Mouse (Mus musculus): ENCODE data around the gene Nup160. TPM values are rescaled to one million over a fixed set of nuclear protein-coding genes. Genes with fewer than 3 reads are reported as not detected.

Nup160 gene
- 13.7 and 14.1 TPM in 2 replicates for polyA plus RNA-seq (2012; rRNA removed)

DNA sequence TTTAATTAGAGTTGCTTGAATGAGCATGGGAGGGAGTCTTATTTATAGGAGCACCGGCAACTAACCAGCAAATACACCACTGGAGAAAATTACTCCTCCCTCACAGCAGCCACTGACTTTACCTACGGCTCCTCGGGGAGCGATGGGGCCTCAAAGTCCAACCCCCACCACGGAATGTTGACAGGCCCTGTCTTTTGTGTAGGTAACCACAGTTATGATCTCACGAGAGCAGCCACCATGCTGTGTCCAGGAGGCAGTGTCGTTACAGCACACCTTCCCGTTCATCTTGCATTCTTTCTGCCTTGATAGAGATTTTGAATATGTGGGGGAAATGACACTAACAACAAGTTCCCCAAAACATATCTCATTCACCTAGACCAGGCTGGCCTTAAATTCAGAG lies at the start of gene Nup160:
Nup160 (plus strand) TSS at position 209 of the 400 bp plus-strand sequence.
- DNase-seq (ENCODE audit: extremely low spot score in 1 of 2, low spot score in 1 of 2): no peak

DNA sequence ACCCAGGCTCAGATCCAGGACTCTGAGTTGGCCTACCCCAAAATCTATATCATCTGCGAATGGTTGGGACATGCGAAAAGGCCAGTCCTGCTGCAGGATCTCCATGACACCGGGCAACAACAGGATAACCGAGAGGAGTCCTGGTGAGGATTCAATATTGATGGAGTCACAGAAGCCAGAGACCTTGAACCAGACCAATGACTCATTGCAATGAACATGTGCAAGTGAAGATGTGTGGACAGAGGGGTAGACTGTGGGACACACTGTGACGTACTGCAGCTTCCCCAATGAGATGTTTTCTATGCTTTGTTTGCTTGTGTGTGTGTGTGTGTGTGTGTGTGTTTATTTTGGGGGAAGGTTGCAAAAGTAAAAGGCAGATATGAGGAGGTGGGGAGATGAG lies 48.8 kb upstream of the Nup160 start:
- DNase-seq (ENCODE audit: extremely low spot score in 1 of 2, low spot score in 1 of 2): no peak

DNA sequence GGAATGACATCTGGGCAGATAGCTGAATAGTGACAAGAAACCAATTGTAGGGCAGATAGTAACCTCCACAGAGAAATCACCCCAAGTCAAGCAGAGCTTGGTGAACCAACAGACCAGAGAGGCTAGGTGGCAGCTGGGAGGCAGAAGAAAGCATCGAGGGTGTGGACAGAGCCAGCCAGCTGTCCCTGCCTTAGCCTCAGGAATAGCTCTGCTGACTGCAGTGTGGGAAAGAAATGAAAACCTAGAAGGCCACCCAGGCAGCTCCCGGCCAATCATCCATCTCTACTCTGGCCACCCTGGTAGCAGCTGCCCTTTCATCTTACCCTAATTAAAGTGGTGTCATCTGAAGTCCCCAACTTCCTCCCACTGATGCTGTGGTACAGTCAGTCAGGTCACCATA lies 47.5 kb upstream of the Nup160 start:
- no peak for DNase-seq (ENCODE audit: extremely low spot score in 1 of 2, low spot score in 1 of 2)

DNA sequence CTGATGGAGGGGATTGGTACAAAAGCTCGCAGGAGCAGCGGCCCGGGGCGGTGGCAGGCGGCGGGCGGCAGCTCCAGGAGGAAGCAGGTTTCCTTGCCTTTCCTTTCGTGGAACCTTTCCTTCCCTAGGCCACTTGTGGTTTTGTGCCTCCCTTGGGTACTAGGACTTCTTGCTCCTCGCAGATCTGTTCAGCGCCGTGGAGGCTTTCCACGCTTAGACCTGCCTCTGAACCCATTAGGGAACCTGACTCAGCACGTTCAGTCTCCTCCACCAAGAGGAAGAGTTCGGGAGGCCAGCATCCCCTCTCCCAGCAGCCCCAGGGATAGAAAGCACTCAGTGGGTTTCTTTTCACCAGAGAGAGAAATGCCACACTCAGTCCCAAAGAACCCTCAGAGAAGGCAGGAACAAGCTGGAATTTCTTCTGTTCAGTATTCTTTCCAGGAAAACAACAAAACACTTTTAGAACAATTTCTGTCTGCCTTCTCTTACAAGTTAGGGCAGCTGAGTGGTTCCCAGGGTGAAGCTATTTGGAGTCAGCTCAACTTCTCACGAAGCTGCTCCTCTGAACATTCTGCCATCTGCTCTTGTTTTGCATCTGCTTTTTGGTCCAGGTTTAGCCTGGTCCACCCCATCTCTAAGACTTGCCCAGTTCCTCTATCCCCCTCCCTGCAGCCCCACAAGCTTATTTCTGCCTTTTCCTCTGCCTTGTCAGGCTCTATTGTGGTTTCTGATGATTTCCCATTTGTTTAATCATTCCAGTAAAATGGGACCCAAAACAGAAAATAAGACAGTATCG lies 44.9 kb upstream of the Nup160 start:
- DNase-seq (ENCODE audit: extremely low spot score in 1 of 2, low spot score in 1 of 2): no peak

DNA sequence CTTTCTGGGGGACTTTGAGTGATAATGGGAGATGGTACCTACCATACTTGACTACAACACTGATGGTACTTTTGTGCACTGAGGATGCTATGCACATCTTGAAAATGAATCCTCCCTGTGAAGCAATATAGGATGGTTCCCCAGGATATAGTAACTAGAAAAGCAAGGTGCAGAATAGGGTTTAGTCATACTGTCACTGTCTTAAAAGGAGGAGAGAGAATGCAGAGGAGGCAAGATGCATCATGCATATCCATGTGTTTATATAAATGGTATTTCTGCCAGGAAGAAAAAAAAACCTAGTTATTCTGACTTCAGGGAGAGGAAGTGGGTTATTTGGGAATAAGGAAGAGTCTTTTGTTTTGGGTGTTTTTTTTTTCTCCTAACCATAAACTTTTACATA lies 42.3 kb upstream of the Nup160 start:
- DNase-seq (ENCODE audit: extremely low spot score in 1 of 2, low spot score in 1 of 2): peak in 1 of 2 experiments; percentile 49

DNA sequence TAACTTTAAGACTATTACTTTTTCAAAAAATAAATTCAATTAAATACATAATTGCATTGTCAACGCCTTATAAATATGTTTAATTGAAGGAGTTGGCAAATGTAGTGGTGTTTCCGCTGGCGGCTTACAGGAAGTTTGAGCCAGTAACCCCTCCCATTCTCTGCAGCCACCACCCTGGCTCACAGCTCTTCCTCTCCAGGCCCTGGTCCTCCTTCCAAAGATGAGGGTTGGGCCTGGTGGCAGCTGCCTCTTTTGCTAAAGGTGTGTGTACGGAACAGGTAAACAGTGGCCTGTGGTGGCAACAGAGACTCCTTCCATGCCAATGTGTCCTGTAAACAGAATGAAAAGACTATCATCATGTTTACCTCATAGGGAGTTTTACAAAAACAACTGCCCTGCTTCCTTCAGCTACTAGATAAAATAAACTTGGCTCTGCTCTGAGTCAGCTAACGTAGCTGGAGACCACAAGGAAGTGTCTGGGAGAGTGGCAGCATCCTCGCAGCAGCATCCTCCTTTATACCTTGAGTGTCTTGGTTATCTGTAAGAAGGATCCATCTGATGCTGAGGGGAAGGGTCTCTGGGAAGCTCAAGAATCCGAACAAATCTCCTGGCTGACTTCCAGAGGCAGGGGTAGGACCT lies 41.8 kb upstream of the Nup160 start:
- no peak for DNase-seq (ENCODE audit: extremely low spot score in 1 of 2, low spot score in 1 of 2)

DNA sequence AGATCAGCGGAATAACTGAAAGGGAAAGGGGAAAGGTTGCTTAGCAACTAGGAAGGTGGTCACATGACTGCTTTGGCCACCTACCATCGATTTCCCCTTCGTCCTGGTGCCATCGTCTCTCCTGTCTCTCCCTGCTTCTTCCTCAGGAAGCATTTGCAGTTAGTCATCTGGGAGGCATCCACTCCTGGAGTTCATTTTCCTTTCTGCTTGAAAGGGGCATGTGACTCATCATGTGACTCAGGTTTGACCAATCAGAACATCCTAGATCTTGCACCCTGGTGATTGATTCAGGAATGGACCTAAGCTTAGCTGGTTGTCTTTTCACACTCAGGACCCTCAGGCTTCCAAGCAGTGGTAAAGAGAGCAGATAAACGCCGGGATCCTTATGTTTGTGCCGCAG lies 40.2 kb upstream of the Nup160 start:
- no peak for DNase-seq (ENCODE audit: extremely low spot score in 1 of 2, low spot score in 1 of 2)

DNA sequence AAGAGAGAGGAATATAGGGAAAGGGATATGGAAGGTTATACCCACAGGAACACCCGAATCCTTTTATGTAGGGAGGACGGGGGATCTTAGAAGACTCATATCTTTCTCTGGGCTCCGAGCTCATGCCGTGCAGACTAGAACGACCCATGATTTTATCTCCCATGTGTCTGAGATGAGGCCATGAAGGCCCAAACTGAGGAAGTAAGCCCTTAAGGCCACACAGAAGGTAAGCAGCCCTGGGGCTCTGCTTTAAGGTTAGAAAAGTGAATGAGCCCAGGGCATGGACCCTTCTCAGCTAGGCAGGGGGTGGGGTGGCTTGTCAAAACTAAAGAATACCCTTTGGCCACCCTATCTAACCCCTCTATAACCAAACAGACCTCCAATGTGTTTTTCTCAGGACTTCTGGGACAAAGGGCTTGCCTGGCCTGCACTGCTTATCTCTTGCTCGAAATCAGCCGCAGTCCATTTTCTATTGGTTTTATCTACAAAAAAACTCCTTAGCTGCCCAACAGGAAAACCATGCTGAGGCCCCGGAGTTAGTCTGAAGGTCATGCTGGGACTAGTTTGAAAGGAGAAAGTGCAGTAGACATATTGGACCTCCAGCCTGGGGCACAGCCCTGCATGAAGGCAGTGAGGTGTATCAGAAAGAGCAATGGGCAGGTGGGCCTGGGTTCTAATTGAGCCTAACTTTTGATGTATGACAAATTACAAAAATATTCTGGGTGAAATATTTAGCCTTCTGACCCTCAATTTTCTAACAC lies 37.8 kb upstream of the Nup160 start:
- DNase-seq (ENCODE audit: extremely low spot score in 1 of 2, low spot score in 1 of 2): no peak

DNA sequence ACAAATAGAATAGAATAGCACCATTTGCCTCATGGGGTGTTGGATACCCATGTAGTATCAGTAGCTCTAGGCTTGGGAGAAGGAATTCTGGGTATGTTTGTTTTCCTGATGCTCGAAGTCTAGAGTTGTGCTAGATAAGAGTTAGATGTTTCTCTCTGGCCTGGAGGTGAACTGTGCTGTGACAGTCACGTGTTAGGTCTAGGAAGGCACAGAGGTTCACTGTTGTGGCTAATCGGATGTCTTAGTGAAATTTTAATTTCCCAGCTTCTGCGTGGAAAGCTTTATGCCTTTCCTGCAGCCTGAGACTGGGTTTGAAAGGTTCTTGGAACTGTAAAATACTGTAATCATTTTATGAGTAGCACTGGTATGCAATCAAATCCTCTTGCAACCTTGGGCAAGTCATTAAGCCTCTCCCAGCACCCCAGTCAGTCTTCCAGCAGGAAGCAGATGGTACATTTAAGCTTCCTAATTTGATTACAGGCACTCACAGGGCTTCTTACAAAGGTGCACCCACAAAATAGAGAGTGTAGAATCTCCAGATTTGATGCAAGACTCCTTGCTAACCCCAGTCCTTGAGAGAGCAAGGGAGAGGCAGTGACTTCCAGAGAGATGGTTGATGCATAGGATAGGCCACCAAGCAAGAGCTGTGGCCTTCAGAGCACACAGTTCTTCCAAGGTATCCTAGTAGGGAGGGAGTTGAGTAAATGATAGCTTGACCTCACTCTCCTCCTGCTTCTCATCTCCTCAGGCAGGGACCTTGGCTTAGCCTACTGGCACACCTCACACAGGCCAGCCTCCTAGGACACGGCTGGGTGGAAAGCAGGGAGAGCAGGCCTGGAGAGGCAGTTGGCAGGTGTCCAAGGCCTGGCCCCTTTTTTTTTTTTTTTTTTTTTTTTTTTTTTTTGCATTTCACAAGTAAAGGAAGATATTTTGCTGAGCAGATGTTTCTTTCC lies 37.0 kb upstream of the Nup160 start:
- no peak for DNase-seq (ENCODE audit: extremely low spot score in 1 of 2, low spot score in 1 of 2)

DNA sequence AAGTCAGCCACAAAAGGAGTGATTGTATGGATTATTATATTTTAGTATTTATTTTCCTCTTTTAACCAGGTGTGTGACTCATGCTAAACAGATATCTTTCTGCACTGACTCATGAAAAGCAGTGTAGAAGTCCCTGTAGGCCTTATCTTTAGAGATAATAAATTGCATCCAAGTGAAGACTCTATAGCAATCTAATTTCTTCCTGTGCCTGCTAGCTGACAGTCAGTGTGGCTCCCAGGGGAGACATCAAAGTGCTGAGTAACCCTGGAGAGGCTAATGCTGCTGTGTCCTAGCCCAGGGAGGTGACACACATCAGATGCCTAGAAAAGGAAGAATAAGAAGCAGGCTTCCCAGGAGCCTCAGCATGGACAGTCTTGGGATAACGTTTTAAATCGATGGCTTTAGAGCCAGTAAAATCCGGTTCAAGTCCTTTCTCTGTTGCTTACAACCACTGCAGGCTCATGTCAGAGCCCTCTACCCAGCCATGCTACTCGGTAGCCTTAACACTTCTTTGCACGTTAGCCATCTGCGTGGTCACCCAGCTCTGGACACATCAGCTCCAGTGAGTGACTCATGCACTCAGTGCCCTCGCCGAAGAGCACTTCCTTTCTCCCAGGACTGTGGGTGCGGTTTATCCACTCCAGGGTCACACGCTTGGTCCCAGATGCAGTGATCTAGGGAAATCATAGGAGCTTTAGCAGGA lies 35.9 kb upstream of the Nup160 start:
- DNase-seq (ENCODE audit: extremely low spot score in 1 of 2, low spot score in 1 of 2): no peak

DNA sequence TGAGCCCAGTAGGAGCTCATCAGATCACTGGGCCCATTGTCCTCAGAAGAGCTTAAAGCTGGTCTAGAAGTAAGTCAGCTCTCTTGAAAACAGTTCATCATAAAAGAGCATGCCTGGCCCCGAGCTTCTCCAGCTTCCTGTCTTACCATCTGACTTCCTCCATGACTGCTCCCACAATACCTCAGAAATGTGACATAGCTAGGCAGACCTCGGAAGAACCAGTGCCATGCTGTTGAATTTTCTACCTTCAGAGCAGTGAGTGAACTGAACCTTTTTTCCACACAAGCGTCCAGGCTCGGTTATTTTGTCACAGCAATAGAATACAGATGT lies 35.3 kb upstream of the Nup160 start:
- no peak for DNase-seq (ENCODE audit: extremely low spot score in 1 of 2, low spot score in 1 of 2)

DNA sequence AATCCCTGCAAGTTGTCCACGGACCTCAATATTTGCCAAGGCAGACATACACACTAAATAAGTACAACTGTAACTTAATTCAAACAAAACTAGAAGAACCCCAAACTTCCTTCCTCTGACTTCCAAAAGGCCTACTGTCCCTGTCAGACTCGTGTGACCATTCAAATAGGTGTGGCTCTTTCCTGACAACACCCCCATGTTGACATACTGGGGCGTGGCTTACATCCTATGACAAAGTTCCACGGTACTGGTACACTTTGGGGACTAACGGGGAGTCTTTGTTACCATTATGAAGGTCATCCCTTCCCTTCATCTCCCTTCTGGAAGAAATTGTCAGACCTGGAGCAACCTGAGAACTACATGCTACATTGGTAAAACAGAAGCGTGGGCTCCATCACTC lies 29.9 kb upstream of the Nup160 start:
- DNase-seq (ENCODE audit: extremely low spot score in 1 of 2, low spot score in 1 of 2): no peak

DNA sequence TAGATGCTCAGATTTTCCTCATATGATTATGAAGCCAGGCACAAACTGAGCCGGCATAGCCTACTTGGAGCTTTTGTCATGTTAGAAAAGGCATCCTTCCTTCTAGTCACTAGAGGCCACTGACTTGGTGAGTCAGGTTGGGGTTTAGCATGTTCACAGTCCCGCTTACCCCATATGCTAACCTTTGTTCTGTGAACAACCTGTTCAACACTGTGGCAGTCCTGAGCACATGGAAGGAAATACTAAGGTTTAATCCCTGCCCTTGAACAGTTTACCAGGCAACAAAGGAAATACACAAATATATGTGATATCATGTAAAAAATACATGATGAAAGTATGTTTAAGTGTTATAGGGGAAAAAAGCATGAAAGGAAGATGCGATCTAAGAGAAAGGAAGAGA lies 27.6 kb upstream of the Nup160 start:
- DNase-seq (ENCODE audit: extremely low spot score in 1 of 2, low spot score in 1 of 2): no peak

DNA sequence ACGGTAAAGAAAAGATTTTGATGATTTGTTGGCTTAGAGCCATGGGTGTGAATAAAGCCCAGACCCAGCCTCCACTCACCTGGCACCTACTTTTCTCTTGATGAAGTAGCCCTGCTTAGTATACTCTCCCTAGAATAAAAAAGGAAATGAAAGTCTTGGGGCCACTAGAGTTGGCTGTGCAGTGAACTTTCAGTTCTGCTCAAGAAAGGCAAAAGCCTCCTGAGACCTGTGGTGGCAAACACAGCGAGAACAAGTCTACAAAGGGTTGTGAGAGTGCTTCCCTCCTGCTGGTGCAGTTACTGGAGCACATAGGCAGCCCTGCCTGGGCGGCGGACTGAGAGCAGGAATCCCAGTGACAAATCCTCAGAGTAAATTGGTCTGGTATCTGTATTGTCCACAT lies 27.1 kb upstream of the Nup160 start:
- DNase-seq (ENCODE audit: extremely low spot score in 1 of 2, low spot score in 1 of 2): no peak

DNA sequence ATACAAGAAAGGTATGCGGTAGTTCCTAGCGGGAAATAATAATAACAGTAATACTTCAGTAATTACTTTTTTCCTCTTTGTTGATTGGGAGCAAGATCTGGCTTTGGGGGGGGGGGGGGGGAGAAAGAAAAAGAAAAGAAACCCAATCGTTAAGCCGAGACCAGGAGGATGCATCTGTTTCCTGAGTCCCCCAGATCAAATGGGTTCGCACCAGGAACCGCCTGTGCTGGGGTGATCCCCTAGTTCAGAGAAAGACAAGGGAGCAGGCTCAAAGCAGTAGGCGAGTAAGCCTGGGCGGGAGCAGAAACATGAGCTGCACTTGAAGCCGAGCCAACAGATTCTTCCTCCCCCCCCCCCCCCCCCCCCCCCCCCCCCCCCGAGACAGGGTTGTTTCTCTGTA lies 24.9 kb upstream of the Nup160 start:
- DNase-seq (ENCODE audit: extremely low spot score in 1 of 2, low spot score in 1 of 2): no peak

DNA sequence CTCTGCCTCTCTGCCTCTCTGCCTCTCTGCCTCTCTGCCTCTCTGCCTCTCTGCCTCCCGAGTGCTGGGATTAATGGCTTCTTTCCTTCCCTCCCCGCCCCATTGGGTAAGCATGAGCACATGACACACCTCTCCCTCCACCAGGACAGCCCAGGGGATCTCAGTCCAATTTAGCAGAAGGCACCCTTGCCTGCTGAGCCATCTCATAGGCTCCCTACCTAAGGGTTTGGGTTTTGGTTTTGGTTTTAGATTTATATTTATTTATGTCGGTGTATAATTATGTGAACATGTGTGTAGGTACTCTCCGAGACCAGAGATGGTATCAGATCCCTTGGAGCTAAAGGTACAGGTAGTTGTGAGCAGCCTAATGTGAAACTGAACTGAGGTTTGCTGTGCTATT lies 24.0 kb upstream of the Nup160 start:
- no peak for DNase-seq (ENCODE audit: extremely low spot score in 1 of 2, low spot score in 1 of 2)

DNA sequence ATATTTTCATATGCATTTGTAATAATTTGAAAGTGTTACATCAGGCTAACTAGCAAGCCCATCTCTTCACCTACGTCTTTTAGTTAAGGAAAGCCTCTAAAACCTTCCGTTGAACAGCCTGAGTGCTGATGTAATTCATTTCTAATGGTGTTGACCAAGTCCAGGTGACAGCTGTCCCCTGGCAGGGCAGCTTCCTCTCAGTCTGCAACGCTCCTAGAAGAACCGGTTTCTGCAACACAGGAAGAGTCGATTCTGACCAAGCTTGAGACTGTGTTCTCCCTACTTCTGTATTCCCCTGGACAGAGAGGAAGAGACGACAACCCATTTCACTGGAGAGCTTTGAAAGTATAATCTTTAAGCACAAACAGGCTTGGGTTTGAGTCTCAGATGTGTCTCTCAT lies 21.6 kb upstream of the Nup160 start:
- DNase-seq (ENCODE audit: extremely low spot score in 1 of 2, low spot score in 1 of 2): no peak

DNA sequence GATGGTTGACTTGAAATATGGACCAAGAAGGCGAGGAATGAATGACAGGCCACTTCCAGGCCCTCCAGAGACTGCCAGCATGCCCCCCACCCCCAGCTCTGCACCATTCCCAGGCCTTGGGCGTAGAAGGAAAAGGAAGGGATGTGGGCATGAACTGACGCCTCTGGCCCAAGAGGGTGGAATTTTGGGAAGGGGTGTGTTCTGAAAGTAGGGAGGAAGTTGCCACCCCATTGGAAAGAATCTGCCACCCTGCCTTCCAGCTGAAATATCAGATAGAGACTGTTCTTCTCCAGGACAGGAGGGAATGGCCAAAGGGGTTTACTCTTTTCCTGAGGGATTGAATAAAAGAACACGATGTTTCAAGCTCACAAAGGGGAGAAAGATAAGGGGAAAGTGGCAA lies 18.4 kb upstream of the Nup160 start:
- DNase-seq (ENCODE audit: extremely low spot score in 1 of 2, low spot score in 1 of 2): no peak

DNA sequence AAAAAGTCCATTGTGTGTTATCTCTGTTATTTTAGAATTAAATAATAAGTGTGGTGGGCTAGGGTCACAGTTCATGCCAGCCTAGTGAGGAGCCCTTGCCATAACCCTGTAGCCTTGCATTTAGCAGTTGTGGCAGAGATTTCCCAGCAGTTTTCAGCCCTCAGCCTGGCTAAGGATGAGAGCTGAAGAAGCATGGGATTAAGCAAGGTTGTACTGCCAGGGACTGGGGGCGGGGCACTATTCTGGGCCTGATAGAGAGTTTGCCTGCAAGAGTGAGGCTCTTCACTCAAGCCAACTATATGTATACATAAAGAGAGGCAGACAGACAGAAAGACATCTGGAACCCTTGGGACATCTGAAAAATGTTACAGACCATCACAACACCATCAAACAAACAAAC lies 18.0 kb upstream of the Nup160 start:
- DNase-seq (ENCODE audit: extremely low spot score in 1 of 2, low spot score in 1 of 2): no peak

DNA sequence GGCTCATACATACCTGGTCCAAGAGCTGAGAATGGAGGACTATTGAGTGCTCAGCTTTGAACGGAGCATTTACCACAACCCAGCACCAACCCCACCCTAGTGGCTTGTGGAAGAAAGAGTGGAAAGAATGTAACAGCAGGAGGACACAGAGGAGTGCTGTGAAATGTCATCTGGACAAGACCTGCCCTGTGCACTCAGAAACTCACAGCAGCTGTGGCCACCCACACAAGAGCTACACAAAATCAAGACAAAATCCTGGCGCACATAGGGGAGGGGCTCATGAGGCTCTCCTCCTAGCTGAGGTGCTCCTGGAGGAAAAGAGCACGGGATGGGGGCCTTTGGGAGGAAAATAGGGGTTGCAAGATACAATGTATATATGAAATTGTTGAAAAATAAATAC lies 17.4 kb upstream of the Nup160 start:
- no peak for DNase-seq (ENCODE audit: extremely low spot score in 1 of 2, low spot score in 1 of 2)
